Mouse (Mus musculus) hindbrain, postnatal 0 days (tissue): ENCODE results near the gene Gmnn. TPM values are rescaled to one million over a fixed set of nuclear protein-coding genes. Genes with fewer than 3 reads are reported as not detected.
"Not testable (repeated sequence)": the region's sequence is repeated elsewhere in the genome, so short reads cannot be mapped to it uniquely, and the experiment has no call there.

Experiments used
- ATAC-seq: fragments of 200-750 bp; cut with Nextera tagmentation; 2 replicates; pipeline ENCODE4 v1.8.0; 2017; ENCODE audit warnings: mild to moderate bottlenecking, moderate TSS enrichment, moderate library complexity
- DNase-seq: peaks from one replicate; pipeline ENCODE4 v3.0.0-alpha.2; 2015; ENCODE audit warnings: low spot score
- H3K27ac ChIP-seq: fragments of 300-500 bp; sonication (generic); 2 replicates; pipeline ENCODE4 v1.5.1; 2014; ENCODE audit warnings: mild to moderate bottlenecking
- H3K27me3 ChIP-seq: fragments of 300-500 bp; sonication (generic); 2 replicates; pipeline ENCODE4 v1.6.1; 2014; ENCODE audit warnings: low read length, mixed read lengths; ENCODE audit not compliant: insufficient read depth
- H3K36me3 ChIP-seq: fragments of 300-500 bp; sonication (generic); 2 replicates; pipeline ENCODE4 v1.6.1; 2014; ENCODE audit warnings: low read length, mixed read lengths; ENCODE audit not compliant: insufficient read depth
- H3K4me1 ChIP-seq: fragments of 300-500 bp; sonication (generic); 2 replicates; pipeline ENCODE4 v1.6.1; 2014; ENCODE audit warnings: antibody characterized with exemption, low read length, mixed read lengths; ENCODE audit not compliant: insufficient read depth
- H3K4me2 ChIP-seq: fragments of 300-500 bp; sonication (generic); 2 replicates; pipeline ENCODE4 v1.6.1; 2014; ENCODE audit warnings: low read depth, mild to moderate bottlenecking, low read length, moderate library complexity, mixed read lengths
- H3K4me3 ChIP-seq: fragments of 300-500 bp; sonication (generic); 2 replicates; pipeline ENCODE4 v1.5.1; 2014; ENCODE audit warnings: low read length
- H3K9ac ChIP-seq: fragments of 300-500 bp; sonication (generic); replicated peaks from 2 replicates; pipeline ENCODE4 v1.6.1; 2014; ENCODE audit warnings: mild to moderate bottlenecking, low read length, moderate library complexity, mixed read lengths
- H3K9me3 ChIP-seq: fragments of 300-500 bp; sonication (generic); 2 replicates; pipeline ENCODE4 v1.6.1; 2016; ENCODE audit warnings: low read length, mixed read lengths
- CTCF ChIP-seq: IDR thresholded peaks from 2 replicates; pipeline ENCODE4 v1.5.1; 2016; ENCODE audit warnings: antibody characterized with exemption, control low read depth, low read depth
- WGBS: fragments of 180-500 bp; shearing (Covaris S2); extraction: QIAGEN DNeasy Blood & Tissue Kit; methylation state at CpG from one replicate; pipeline ENCODE4 v1.1.7; 2014; 5-methylcytosine and 5-hydroxymethylcytosine counted together
- polyA plus RNA-seq: library from polyadenylated mRNA; unstranded; fragments of >200 nt; fragmentation: Nextera tagmentation; extraction: Ambion mirVana; gene quantifications from 2 replicates; pipeline ENCODE4 v1.2.1, GENCODE M21; 2015
- total RNA-seq: library from RNA; depleted of rRNA; stranded (reverse); fragments of >200 nt; gene quantifications from 2 replicates; pipeline ENCODE4 v1.2.3, GENCODE M21; 2014

Gene Gmnn
- total and polyA plus RNA-seq, 2 experiments from 2014 or later: 4.7 to 23.4 TPM

DNA sequence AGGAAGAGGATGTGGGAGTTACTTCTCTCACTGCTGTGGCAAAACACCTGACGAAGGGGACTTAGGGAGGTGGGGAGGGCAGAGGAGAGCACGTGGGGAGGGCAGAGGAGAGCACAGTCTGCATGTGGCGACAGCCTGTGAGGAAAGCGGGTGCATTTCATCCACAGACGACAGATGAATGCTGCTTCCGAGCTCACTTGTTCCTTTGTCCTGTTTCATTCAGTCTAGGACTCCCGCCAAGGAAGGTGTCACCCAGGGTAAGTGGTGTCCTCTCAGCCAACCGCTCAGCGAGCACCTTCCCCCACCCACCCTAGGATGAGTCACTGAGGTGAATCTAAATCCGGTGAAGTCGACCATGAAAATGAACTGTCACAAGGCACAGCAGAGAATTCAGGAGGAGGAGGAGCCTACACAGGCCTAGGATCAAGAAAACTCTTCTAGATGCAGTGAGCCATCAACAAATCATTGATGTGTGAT, 24.3 kb upstream of the Gmnn start:
- TF ChIP-seq CTCF: no peak
- Histone ChIP-seq H3K4me3 (no peak overlapping the region), H3K4me1 (no peaks in the 10 kb centered on the region), H3K9ac (no peak overlapping the region), H3K36me3 (no peaks in the 10 kb centered on the region), H3K4me2 (no peak overlapping the region), H3K9me3 (no peaks in the 10 kb centered on the region), H3K27me3 (no peaks in the 10 kb centered on the region), H3K27ac (no peak overlapping the region)
- 39% methylated on average over 11 of the region's 11 CpGs for WGBS
- peak; percentile 76 for ATAC-seq
- peak; percentile 23 for DNase-seq

DNA sequence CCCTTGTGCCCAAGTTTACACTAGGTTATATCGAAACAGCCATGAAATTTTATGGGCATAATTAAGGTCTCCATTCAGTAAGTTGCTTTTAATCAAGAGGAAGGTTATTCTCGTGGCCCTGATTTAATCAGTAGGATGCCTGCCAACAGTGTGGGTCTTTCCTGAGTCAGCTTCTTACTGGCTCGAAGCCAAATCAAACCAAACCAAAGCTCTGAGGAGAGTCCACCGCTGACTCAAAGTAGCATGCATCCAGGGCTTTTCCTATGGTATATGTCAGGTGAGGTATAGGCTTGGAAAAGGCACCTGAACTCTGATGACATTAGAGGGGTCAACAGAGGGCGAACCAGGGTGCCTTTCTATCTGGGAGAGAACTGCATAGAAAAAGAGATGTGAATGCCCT, 20.2 kb upstream of the Gmnn start:
- H3K9ac ChIP-seq: no peak overlapping the region
- TF ChIP-seq CTCF: no peak
- WGBS: 50% methylated on average over 5 of the region's 5 CpGs
- ATAC-seq (no peak), DNase-seq (peak; percentile 23)
- H3K36me3 ChIP-seq: no peaks in the 10 kb centered on the region
- no peaks in the 10 kb centered on the region for H3K4me1 ChIP-seq
- no peak overlapping the region for H3K4me2 ChIP-seq
- no peaks in the 10 kb centered on the region for H3K9me3 ChIP-seq
- no peak overlapping the region for H3K4me3 ChIP-seq
- H3K27me3 ChIP-seq: no peaks in the 10 kb centered on the region
- H3K27ac ChIP-seq: no peak overlapping the region

DNA sequence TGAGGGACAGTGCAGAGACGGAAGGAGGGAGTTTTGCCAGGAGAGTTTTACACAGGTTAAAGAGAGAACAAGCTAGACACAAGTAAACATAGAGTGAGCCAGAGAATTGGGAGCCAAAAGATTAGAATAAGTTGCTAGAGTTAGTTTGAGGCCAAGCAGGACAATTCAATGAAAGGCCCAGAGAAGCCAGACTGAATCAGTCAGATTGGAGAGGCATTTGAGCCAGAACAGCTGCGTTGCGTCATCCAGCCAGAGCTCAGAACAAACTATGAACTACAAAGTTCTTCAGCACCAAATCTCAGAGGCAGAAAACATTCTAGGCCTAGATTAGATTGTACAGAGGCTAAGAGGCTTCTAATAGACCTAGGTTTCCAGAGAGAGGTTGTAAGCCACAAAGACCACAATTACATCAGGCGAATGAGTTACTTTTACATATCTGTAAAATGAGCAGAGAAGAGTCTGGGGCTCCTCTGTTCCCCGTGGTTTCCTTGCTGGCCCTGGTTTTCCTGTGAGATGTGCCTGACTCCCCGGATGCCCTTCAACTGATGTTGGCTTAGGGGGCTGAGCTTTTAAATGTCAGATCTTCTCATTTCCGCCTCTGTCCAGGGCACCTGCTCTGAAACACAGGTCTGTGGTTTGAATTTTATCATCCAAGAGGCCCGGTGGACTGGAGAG, 17.1 kb upstream of the Gmnn start:
- H3K9ac ChIP-seq: no peak overlapping the region

DNA sequence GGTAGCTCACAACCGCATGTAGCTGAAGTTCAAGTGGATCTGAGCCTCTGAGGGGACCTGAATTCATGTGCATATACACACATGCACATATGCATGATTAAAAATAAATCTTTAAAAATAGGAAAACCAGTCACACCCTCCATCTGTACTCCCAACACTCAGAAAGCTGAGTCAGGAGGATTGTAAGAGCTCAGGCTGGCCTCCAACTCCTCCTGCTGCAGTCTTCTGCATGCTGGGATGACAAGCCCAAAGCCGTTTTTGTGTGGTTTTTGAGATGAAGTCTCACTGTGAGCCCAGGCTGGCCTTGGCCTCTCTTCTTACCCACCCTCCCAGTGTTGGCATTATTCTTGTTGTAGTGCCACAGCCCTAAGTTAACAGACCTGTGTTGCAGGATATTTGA, 16.3 kb upstream of the Gmnn start:
- no peaks in the 10 kb centered on the region for H3K9me3 ChIP-seq
- H3K4me3 ChIP-seq: no peak overlapping the region
- no peak overlapping the region for H3K4me2 ChIP-seq
- WGBS: 77% methylated on average over 2 of the region's 2 CpGs
- TF ChIP-seq CTCF: no peak
- H3K36me3 ChIP-seq: no peaks in the 10 kb centered on the region
- no peak for DNase-seq
- no peak overlapping the region for H3K27ac ChIP-seq
- H3K27me3 ChIP-seq: no peaks in the 10 kb centered on the region
- ATAC-seq: no peak
- H3K9ac ChIP-seq: no peak overlapping the region
- H3K4me1 ChIP-seq: no peaks in the 10 kb centered on the region

More for the DNA sequence above, 17.1 kb upstream of the Gmnn start:
- Histone ChIP-seq H3K4me1 (no peaks in the 10 kb centered on the region), H3K4me3 (no peak overlapping the region), H3K36me3 (no peaks in the 10 kb centered on the region), H3K9me3 (no peaks in the 10 kb centered on the region), H3K4me2 (no peak overlapping the region), H3K27me3 (no peaks in the 10 kb centered on the region), H3K27ac (no peak overlapping the region)
- ATAC-seq: no peak
- no peak for DNase-seq
- no peak for TF ChIP-seq CTCF
- WGBS: 89% methylated on average over 8 of the region's 8 CpGs

DNA sequence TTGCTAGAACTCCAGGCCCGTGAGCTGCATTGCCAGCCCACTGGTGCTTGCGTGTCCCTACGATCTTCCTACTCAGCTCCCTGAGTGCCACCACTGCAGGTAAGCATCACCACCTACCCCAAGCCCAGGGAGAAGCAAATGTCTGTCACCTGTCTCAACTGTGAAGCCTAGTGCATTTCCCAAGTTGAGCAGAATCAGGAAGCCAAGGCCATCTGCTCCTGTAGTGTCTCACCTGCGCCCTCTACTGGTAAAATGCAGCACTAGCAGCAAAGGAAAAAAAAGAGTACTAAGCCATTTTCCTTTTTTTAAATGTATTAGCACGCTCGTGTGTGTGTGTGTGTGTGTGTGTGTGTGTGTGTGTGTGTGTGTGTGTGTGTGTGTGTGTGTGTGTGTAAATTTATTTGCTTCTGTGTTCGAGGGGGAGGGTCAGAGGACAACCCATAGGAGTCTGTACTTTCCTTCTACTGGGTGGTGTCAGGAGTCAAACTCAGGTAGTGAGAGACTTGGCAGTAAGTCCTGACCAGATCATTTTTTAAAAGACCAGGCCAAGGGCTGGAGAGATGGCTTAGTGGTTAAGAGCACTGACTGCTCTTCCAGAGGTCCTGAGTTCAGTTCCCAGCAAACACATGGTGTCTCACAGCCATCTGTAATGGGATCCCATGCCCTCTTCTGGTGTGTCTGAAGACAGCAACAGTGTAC, 14.6 kb upstream of the Gmnn start:
- ATAC-seq (peak; percentile 68), DNase-seq (peak; percentile 80)
- H3K27ac ChIP-seq: no peak overlapping the region
- no peak overlapping the region for H3K4me3 ChIP-seq
- no peaks in the 10 kb centered on the region for H3K27me3 ChIP-seq
- TF ChIP-seq CTCF: peak; percentile 88
- no peaks in the 10 kb centered on the region for H3K4me1 ChIP-seq
- H3K4me2 ChIP-seq: no peak overlapping the region
- H3K9ac ChIP-seq: no peak overlapping the region
- no peaks in the 10 kb centered on the region for H3K36me3 ChIP-seq
- no peaks in the 10 kb centered on the region for H3K9me3 ChIP-seq
- WGBS: 51% methylated on average over 6 of the region's 7 CpGs

DNA sequence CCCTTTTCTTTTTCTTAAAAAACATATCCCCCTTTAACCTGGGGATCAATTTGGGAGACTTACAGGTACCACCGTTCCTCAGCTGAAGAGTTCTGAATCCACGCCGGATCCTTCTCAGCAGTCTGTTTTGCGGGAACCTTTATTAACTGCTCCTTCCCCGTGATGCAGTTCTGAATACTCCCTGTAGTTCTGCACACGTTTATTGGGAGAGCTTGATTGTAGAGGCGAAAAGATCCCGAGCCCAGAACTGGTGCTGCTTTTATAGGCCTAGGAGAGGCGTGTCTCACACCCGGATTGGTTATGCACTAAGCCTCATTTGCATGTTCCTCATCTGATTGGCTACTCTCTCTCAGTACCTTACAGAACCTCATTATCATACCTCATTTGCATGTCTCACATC, 9.8 kb upstream of the Gmnn start:
- H3K4me1 ChIP-seq, H3K36me3 ChIP-seq, H3K4me2 ChIP-seq, H3K4me3 ChIP-seq, DNase-seq, H3K27me3 ChIP-seq, H3K9me3 ChIP-seq, H3K9ac ChIP-seq, H3K27ac ChIP-seq, ATAC-seq: not testable (repeated sequence)
- WGBS: 92% methylated on average over 10 of the region's 10 CpGs

DNA sequence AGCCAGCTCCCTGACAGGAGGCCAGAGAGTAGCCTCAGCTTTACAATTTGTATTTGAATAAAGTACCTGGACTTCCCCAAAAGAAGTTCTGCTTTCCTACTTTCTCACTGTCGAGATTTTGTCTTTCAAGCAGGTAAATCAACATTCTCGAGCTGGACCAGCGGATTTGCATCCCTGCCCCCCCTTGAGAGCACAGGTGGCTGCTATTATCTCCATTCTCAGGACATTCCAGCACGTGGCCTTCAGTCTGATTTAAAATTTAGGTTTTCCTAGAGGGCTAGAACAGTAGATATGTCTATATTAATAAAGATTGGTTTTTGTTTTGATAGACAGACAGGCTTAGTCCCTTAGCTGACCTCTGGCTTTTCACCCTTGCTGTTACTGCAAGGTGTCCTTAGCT, 6.1 kb upstream of the Gmnn start:
- not testable (repeated sequence) for H3K4me1 ChIP-seq, H3K36me3 ChIP-seq, H3K9ac ChIP-seq, H3K27ac ChIP-seq, H3K27me3 ChIP-seq, H3K4me2 ChIP-seq, H3K4me3 ChIP-seq, DNase-seq, ATAC-seq, H3K9me3 ChIP-seq
- WGBS: 87% methylated on average over 4 of the region's 4 CpGs
